Mouse (Mus musculus): ENCODE data around the gene H2-T23.
"Not testable (repeated sequence)": the region's sequence is repeated elsewhere in the genome, so short reads cannot be mapped to it uniquely, and the experiment has no call there.

The H2-T23 gene

GRCm38 (mm10) chr17:36032351-36032875 is at the start of gene H2-T23:
Gene H2-T23 (minus strand): TSS chr17:36032855.
- DNase-seq (ENCODE audit: low spot score in 2 of 2): not testable (repeated sequence)

GRCm38 (mm10) chr17:36081901-36082300 is 49.2 kb upstream of the H2-T23 start:
- not testable (repeated sequence) for DNase-seq (ENCODE audit: low spot score in 2 of 2)

- DNase-seq (ENCODE audit: low spot score in 2 of 2): peak; percentile 69 to 84
Measured at GRCm38 (mm10) chr17:36060829-36061228, 28.2 kb upstream of the H2-T23 start.

- not testable (repeated sequence) for DNase-seq (ENCODE audit: low spot score in 2 of 2)
Measured at GRCm38 (mm10) chr17:36058362-36058761, 25.7 kb upstream of the H2-T23 start, which contains the start of gene Gm11127. Gene Gm11127 (minus strand): TSS chr17:36058371.

- not testable (repeated sequence) for DNase-seq (ENCODE audit: low spot score in 2 of 2)
Measured at GRCm38 (mm10) chr17:36057927-36058326, 25.3 kb upstream of the H2-T23 start.

- DNase-seq (ENCODE audit: low spot score in 2 of 2): no peak
Measured at GRCm38 (mm10) chr17:36043286-36043685, 10.6 kb upstream of the H2-T23 start.

- not testable (repeated sequence) for DNase-seq (ENCODE audit: low spot score in 2 of 2)
Measured at GRCm38 (mm10) chr17:36042610-36043169, 10.0 kb upstream of the H2-T23 start, which contains the start of the genes H2-T22 and Gm6034. Gene H2-T22 (minus strand): TSS chr17:36042747. Gene Gm6034 (plus strand): TSS chr17:36042961.

- DNase-seq (ENCODE audit: low spot score in 2 of 2): not testable (repeated sequence)
Measured at GRCm38 (mm10) chr17:36042055-36042454, 9.4 kb upstream of the H2-T23 start.

- not testable (repeated sequence) for DNase-seq (ENCODE audit: low spot score in 2 of 2)
Measured at GRCm38 (mm10) chr17:36040604-36041003, 7.9 kb upstream of the H2-T23 start.

GRCm38 (mm10) chr17:36036126-36036525 is 3.5 kb upstream of the H2-T23 start:
- DNase-seq (ENCODE audit: low spot score in 2 of 2): not testable (repeated sequence)

GRCm38 (mm10) chr17:36035010-36035638 is 2.5 kb upstream of the H2-T23 start:
- not testable (repeated sequence) for DNase-seq (ENCODE audit: low spot score in 2 of 2)

- DNase-seq (ENCODE audit: low spot score in 2 of 2): not testable (repeated sequence)
Measured at GRCm38 (mm10) chr17:36034524-36034923, 1.9 kb upstream of the H2-T23 start.

- DNase-seq (ENCODE audit: low spot score in 2 of 2): not testable (repeated sequence)
Measured at GRCm38 (mm10) chr17:36031583-36032331, 898 bp downstream of the H2-T23 start.

GRCm38 (mm10) chr17:36030703-36031582 is 1.7 kb downstream of the H2-T23 start:
- not testable (repeated sequence) for DNase-seq (ENCODE audit: low spot score in 2 of 2)

GRCm38 (mm10) chr17:36030046-36030702 is 2.5 kb downstream of the H2-T23 start:
- DNase-seq (ENCODE audit: low spot score in 2 of 2): not testable (repeated sequence)

- DNase-seq (ENCODE audit: low spot score in 2 of 2): no peak
Measured at GRCm38 (mm10) chr17:36028879-36029619, 3.6 kb downstream of the H2-T23 start.

GRCm38 (mm10) chr17:36027663-36028062 is 5.0 kb downstream of the H2-T23 start:
- DNase-seq (ENCODE audit: low spot score in 2 of 2): no peak

GRCm38 (mm10) chr17:36025901-36026300 is 6.8 kb downstream of the H2-T23 start:
- no peak for DNase-seq (ENCODE audit: low spot score in 2 of 2)

- no peak for DNase-seq (ENCODE audit: low spot score in 2 of 2)
Measured at GRCm38 (mm10) chr17:36025197-36025596, 7.5 kb downstream of the H2-T23 start.
